Mouse (Mus musculus): ENCODE measurements around the gene Kcne1.

Gene Kcne1

DNA sequence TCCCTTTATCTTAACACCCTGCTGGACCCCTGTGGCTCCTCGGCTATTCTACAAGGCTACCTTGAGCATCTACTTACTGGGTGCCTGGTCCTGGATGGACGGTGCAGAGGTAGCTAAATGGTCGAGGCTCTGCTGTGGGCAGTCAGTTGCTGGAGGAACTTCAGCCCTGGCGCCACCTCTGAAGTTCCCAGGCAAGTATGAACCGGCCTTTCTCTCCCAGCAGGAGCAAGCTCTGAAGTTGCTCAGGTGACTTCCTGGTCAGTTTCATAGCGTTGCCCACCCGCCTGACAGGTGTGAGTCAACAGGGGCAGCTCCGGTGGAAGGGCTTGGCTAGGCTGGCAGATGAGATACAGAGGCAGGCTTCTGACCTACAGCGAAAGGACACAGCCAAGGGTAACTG, at the start of gene Kcne1:
Gene Kcne1 (minus strand): TSS at position 240 of the 400 bp plus-strand sequence.
- no peak for DNase-seq (ENCODE audit: low spot score in 2 of 2)

- no peak for DNase-seq (ENCODE audit: low spot score in 2 of 2)
Measured at GRCm38 (mm10) chr16:92407883-92408282, 48.6 kb upstream of the Kcne1 start.

DNA sequence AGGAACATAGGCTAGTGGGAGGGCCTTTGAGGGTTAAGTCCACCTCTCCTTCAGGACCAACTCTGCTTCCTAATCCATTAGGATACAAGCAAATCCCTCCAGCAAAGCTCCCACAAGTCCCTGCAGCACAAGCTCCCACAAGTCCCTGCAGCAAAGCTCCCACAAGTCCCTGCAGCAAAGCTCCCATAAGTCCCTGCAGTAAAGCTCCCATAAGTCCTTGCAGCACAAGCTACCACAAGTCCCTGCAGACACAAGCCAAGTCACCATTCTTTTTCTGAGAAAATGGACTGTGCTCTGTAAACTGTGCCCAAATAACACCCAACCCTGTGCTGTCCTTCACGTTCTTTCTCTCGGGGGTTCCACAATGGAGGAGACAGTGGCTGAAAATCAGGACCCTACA, 44.9 kb upstream of the Kcne1 start:
- no peak for DNase-seq (ENCODE audit: low spot score in 2 of 2)

GRCm38 (mm10) chr16:92403069-92403468, 43.8 kb upstream of the Kcne1 start:
- no peak for DNase-seq (ENCODE audit: low spot score in 2 of 2)

DNA sequence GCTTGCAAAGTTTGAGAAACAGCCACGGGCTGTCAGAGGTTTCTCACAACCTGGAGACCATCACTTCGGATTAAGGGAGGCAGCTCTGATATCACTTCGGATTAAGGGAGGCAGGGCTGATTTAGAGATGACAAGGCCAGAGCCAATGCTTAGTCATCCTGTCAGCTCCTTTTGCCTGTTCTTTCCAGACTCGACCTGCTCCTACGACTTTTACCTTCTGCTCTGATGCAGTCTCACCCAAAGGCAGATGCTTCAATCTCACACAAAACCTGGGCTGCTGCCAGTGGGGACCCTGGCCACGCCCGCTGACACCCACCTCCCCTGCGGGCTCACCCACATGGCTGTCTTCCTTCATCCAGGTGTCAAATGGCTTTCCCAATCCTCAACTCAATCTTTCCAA, 42.9 kb upstream of the Kcne1 start:
- DNase-seq (ENCODE audit: low spot score in 2 of 2) = no peak

DNA sequence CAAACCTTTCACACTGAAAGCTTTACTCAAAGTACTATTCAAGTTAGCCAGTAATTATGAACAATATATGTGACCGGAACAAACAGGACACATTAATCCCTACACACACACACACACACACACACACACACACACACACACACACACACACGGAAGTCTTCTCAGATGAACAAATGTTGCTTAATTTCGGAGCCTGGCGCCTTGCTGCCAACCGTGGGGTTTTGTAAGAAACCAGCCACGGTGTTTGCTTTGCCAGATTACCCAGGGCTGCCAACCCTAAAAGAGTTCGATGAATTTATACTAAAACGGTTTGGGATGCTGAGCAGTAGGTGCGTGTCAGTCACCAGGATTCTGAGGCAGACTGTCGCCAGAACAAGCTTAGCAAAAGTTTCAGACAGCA, 41.9 kb upstream of the Kcne1 start:
- no peak for DNase-seq (ENCODE audit: low spot score in 2 of 2)

GRCm38 (mm10) chr16:92399490-92400458, 40.5 kb upstream of the Kcne1 start:
- peak in 1 of 2 experiments; percentile 5 for DNase-seq (ENCODE audit: low spot score in 2 of 2)

GRCm38 (mm10) chr16:92398574-92399118, 39.4 kb upstream of the Kcne1 start:
- DNase-seq (ENCODE audit: low spot score in 2 of 2) = no peak

DNA sequence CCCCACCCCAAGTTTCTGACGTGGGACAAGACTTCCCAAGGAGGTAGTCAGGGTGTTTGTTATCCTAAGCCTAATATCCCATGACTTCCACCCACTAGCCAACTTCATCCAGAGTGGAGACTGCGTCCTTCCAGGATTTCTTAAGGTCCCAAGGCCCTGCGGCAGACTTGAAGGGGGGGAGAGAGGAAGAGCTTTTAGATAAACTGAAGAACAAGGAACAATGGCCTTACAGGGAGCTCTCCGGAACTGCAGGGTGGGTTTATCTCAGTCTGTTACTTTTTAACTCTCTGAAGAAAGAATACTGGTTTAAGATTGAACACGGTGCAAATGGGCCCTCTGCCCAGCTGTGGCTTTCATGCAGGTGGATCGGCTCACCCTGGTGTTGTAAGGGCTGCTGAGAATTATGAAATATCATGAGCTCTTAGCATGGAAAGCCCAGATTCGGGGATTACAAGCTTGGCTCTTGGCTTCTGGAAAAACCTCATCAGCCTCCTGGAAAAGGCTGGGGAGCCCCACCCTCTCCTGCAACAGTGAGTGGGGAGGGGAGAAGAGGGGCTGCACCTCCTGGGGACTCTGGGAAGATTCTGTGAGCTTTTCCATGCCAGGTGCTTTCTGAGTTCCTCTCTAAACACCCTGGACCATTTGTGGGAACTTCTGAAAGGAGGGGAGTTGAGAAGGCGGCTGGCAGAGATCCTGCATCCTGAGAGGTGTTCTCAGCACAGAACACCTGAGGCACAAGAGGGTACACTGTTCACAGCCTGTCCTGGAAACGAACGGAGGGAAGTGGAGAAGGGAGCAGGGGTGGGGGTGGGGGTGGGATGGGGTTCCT, 38.7 kb upstream of the Kcne1 start:
- no peak for DNase-seq (ENCODE audit: low spot score in 2 of 2)

DNA sequence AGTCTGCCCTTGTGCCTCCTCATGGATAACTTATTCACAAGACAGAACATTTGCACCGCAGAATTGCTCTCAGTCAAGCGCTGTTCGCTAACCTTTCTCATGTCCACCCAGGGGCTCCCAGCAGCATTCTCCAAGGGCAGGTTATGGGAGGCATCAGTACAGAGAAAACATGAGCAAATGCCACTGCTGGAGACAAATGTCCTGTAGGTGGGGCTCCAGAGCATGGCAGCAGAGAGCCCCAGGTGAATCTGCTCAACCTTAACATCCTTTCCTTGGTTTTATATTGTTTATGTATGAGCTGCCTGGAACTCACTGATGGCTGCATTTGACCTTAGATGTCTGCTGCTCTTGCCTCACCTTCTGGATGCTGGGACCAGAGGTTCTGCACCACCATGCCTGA, 34.5 kb upstream of the Kcne1 start:
- DNase-seq (ENCODE audit: low spot score in 2 of 2) = no peak

DNA sequence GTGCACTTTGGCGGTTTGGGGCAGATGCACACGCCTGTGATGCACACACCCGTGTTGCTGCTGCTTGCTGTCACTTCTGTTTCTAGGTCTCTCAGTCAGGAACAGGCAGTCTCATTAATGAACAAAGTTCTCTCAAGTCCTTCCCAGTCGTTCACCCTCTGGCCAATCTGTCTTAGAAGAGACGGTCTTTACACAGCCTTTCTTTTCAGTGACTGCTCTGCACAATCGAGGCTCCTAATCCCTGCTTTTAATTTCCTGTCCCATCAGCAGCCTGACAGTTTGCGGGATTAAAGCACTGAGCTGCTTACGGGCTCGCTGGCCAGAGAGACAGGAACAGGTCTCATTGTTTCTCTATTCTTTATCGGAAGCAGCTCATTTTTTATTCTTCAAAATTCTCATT, 28.4 kb upstream of the Kcne1 start:
- no peak for DNase-seq (ENCODE audit: low spot score in 2 of 2)

GRCm38 (mm10) chr16:92385062-92385461, 25.8 kb upstream of the Kcne1 start:
- DNase-seq (ENCODE audit: low spot score in 2 of 2) = peak; percentile 29 to 49

DNA sequence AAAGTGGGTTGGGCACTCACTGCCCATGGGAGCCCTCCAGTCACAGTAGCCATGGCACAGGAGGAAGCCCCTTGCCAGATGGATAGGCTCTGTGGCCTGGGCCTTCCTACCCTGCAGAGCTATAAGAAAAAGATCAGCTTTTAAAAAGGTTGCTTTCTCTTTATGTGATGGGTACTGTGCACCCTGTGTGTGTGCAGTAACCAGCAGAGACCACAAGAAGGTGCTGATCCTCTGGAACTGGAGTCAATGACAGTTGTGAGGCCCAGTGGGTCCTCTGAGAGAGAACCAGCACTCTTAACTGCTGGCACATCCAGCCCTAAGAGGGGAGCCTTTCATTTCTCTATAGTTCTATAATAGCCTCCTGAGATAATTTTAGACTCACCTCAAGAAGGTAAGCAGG, 24.1 kb upstream of the Kcne1 start:
- DNase-seq (ENCODE audit: low spot score in 2 of 2) = no peak

DNA sequence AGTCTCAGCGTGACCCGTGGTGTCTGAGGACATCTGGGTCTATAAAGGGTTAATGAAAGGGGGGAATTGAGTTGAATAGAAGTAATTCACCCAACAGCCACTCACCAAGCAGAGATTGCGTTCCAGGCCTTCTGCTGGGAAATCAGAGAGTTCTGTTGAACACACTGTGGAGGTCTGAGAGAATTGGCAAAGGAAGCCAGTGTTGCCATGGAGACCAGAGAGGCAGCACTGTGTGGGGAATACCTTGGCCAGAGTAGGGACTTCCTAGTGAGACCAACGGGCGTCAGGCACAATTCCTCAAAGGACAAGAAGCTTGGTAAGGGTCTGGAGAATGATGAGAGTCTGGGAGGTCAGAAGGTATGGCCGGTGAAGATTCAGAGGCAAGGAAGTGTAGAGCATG, 23.2 kb upstream of the Kcne1 start:
- DNase-seq (ENCODE audit: low spot score in 2 of 2) = no peak

DNA sequence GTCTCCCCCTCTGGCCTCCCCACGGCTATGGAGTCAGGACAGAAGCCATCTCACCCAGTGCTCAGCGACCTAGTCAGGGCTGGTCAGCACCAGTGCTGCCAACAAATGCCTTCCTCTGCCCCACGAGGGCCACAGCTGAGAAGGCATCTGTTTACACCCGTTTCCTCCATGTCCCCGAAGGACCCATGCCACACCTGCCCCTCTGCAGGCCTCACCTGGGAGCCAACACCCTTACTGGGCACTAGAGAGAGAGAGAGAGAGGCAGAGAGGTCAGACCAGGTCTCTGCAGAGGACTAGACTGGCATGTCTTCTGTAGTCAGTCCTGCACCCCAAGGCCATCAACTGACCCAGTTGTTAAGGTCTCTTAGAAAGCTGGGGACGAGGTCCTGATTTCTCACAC, 21.8 kb upstream of the Kcne1 start:
- no peak for DNase-seq (ENCODE audit: low spot score in 2 of 2)

DNA sequence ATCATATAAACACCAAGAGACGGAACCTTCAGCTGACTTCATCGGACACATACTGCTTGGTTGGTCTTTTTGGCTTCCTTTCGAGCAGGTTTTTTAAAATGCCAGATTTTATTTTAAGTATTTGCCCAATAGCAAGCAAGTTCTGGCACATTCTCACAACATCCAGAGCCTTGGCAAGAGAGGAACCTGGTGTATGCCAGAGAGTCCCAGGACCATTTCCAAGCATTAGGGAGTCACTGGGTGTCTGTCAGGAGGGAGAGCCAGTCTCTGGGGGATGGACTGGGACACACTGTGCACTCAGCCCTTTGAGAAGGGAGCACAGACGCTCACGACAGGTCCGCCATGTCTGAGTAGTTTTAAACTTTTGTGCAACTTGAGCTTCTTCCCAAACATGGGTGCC, 17.7 kb upstream of the Kcne1 start:
- no peak for DNase-seq (ENCODE audit: low spot score in 2 of 2)

GRCm38 (mm10) chr16:92371623-92372022, 12.4 kb upstream of the Kcne1 start:
- no peak for DNase-seq (ENCODE audit: low spot score in 2 of 2)

- no peak for DNase-seq (ENCODE audit: low spot score in 2 of 2)
Measured at GRCm38 (mm10) chr16:92369260-92369659, 10.0 kb upstream of the Kcne1 start.

DNA sequence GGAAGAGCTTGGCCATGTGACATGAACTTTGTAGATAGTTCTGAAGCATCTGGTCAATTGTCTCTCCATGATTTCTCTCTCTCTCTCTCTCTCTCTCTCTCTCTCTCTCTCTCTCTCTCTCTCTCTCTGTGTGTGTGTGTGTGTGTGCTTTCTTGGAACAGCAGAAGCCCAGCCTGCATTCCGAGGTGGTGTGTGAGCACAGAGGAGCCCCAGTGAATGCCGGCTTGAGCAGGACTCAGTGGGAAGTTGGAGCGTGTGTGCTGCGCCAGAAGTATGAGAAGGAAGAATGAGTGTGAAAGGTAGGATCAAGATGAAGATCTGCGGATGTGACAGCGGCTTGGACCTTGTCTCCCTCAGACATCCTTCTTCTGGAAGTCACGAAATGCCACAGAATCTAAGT, 6.2 kb upstream of the Kcne1 start:
- no peak for DNase-seq (ENCODE audit: low spot score in 2 of 2)

DNA sequence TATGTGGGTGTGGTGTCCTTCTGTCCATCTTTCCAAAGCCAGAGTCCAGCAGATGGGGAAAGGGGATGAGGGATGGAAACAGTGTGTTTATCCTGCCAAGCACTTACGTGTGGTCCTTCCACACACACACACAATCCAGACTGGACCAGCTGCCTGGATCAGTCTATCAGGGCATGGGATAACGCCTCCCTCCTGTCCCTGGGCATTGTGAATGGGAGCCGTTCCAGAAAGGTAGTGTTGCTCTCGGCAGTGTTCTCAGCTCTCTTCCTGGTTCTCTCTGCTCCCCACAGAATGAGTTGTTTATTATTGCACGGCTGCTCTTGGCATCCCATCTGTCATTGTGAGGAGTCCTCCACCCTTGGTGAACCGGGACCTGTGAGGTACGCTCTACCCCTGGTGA, 1.4 kb upstream of the Kcne1 start:
- DNase-seq (ENCODE audit: low spot score in 2 of 2) = no peak

- DNase-seq (ENCODE audit: low spot score in 2 of 2) = no peak
Measured at GRCm38 (mm10) chr16:92358734-92359133, 534 bp downstream of the Kcne1 start.

- DNase-seq (ENCODE audit: low spot score in 2 of 2) = no peak
Measured at GRCm38 (mm10) chr16:92357566-92357965, 1.7 kb downstream of the Kcne1 start.
